Mouse (Mus musculus): ENCODE measurements around the gene Fam131b. TPM values are rescaled to one million over a fixed set of nuclear protein-coding genes. Genes with fewer than 3 reads are reported as not detected.

The Fam131b gene
- total and polyA plus RNA-seq, 3 experiments = 0.04 to 0.09 (median 0.05) TPM

GRCm38 (mm10) chr6:42357901-42358300 is 33.5 kb upstream of the Fam131b start:
- Histone ChIP-seq H3K4me3 (replicated peaks in 1 of 3; ENCODE audit: low read depth in 2 of 3, low read length in 2 of 3, poor library complexity in 1 of 3) (no peak overlapping the region), H3K4me1 (ENCODE audit: control insufficient read depth in 1 of 2, insufficient read depth in 2 of 2) (no peaks in the 10 kb centered on the region), H3K36me3 (replicated peaks in 1 of 2; ENCODE audit: control insufficient read depth in 1 of 2, insufficient read depth in 1 of 2, low read length in 1 of 2) (peaks cover 6 to 44% of the 10 kb centered on the region in 2 experiments), H3K9me3 (replicated peaks; ENCODE audit: low read length) (no peaks in the 10 kb centered on the region), H3K4me2 (ENCODE audit: insufficient read depth, low read depth, poor library complexity, severe bottlenecking) (no peak overlapping the region), H3K27me3 (replicated peaks) (no peaks in the 10 kb centered on the region), H3K27ac (ENCODE audit: insufficient read depth, low read depth) (no peak overlapping the region), H3K9ac (ENCODE audit: insufficient read depth, low read depth) (no peak overlapping the region), H3K79me2 (replicated peaks; ENCODE audit: control insufficient read depth, extremely low read depth, insufficient read depth, poor library complexity, severe bottlenecking) (no peaks in the 10 kb centered on the region)
- in situ Hi-C loops (cut with MboI; ENCODE audit: low pct_ligation_motif_present, low pct_unique_long_range_greater_than_20kb, low sequenced_read_pairs) = no loop called here
- dilution Hi-C loops (cut with MboI; ENCODE audit: extremely low pct_ligation_motif_present, extremely low pct_unique_long_range_greater_than_20kb, low sequenced_read_pairs) = no loop called here
- TF ChIP-seq SMC3 (IDR thresholded peaks at IDR 0.05; ENCODE audit: low read depth, low read length) (no peak), POLR2AphosphoS2 (IDR thresholded peaks at IDR 0.05; ENCODE audit: low read depth, low read length) (no peak), BHLHE40 (IDR thresholded peaks at IDR 0.05; ENCODE audit: low read depth, low read length) (no peak), JUN (IDR thresholded peaks at IDR 0.05; ENCODE audit: insufficient read depth, low read depth, low read length) (no peak), UBTF (IDR thresholded peaks at IDR 0.05; ENCODE audit: low read depth, low read length) (no peak), MEF2A (IDR thresholded peaks at IDR 0.05; ENCODE audit: borderline replicate concordance, low read depth, low read length) (no peak), ETS1 (conservative IDR thresholded peaks at IDR 0.05; ENCODE audit: low read depth, low read length) (no peak), MAFK (IDR thresholded peaks at IDR 0.05; ENCODE audit: insufficient replicate concordance, low read length) (no peak)
- no peak for DNase-seq (ENCODE audit: extremely low read depth)

- H3K4me1 ChIP-seq (ENCODE audit: control insufficient read depth in 1 of 2, insufficient read depth in 2 of 2) = no peaks in the 10 kb centered on the region
- H3K9ac ChIP-seq (ENCODE audit: insufficient read depth, low read depth) = no peak overlapping the region
- no peak for DNase-seq (ENCODE audit: extremely low read depth)
- no peak overlapping the region for H3K4me3 ChIP-seq (replicated peaks in 1 of 3; ENCODE audit: low read depth in 2 of 3, low read length in 2 of 3, poor library complexity in 1 of 3)
- no peaks in the 10 kb centered on the region for H3K27me3 ChIP-seq (replicated peaks)
- H3K27ac ChIP-seq (ENCODE audit: insufficient read depth, low read depth) = no peak overlapping the region
- dilution Hi-C loops (cut with MboI; ENCODE audit: extremely low pct_ligation_motif_present, extremely low pct_unique_long_range_greater_than_20kb, low sequenced_read_pairs) (no loop called here), in situ Hi-C loops (cut with MboI; ENCODE audit: low pct_ligation_motif_present, low pct_unique_long_range_greater_than_20kb, low sequenced_read_pairs) (no loop called here)
- peaks cover 6 to 44% of the 10 kb centered on the region in 2 experiments for H3K36me3 ChIP-seq (replicated peaks in 1 of 2; ENCODE audit: control insufficient read depth in 1 of 2, insufficient read depth in 1 of 2, low read length in 1 of 2)
- no peaks in the 10 kb centered on the region for H3K79me2 ChIP-seq (replicated peaks; ENCODE audit: control insufficient read depth, extremely low read depth, insufficient read depth, poor library complexity, severe bottlenecking)
- H3K9me3 ChIP-seq (replicated peaks; ENCODE audit: low read length) = no peaks in the 10 kb centered on the region
- TF ChIP-seq MEF2A (IDR thresholded peaks at IDR 0.05; ENCODE audit: borderline replicate concordance, low read depth, low read length) (no peak), UBTF (IDR thresholded peaks at IDR 0.05; ENCODE audit: low read depth, low read length) (no peak), EP300 (IDR thresholded peaks at IDR 0.05; ENCODE audit: low read length) (no peak), ELF1 (IDR thresholded peaks at IDR 0.05; ENCODE audit: low read depth, low read length) (no peak), MAFK (IDR thresholded peaks at IDR 0.05; ENCODE audit: insufficient replicate concordance, low read length) (no peak), HCFC1 (IDR thresholded peaks at IDR 0.05; ENCODE audit: low read depth, low read length) (no peak), MAZ (IDR thresholded peaks at IDR 0.05; ENCODE audit: low read depth, low read length) (no peak), ZKSCAN1 (IDR thresholded peaks at IDR 0.05; ENCODE audit: borderline replicate concordance, low read depth, low read length) (no peak)
- H3K4me2 ChIP-seq (ENCODE audit: insufficient read depth, low read depth, poor library complexity, severe bottlenecking) = no peak overlapping the region
Observed at GRCm38 (mm10) chr6:42356913-42357312, 32.5 kb upstream of the Fam131b start.
